Comparison of ENCODE assay signal across 9 mouse cellular contexts in the genomic region with DNA sequence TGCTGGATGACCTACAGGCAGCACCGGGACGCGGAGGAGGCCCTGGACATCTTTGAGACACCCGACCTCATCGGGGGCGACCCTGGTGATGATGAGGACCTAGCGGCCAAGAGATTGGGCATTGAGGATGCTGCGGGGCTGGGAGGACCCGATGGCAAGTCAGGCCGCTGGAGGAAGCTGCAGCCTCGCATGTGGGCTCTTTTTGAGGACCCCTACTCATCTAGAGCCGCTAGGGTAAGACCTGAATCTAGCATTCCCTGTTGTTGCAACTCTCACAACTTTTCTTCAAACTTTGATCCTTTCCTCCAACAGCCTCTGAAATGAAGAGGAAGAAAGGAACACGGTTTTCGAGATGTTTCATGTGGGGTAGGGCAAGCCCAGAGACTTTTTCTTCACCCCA. TPM values are rescaled to one million over a fixed set of nuclear protein-coding genes. Genes with fewer than 3 reads are reported as not detected.
DNase-seq lines count a peak whose midpoint lies in the region; ATAC-seq and TF ChIP-seq lines count a peak whose summit lies in the region.
"Had no signal": no experiment of that assay in that cellular context is flagged by ENCODE, and none has a peak within 500 bp of the region (broad histone marks: within the 10 kb centered on the region; RNA-seq: fewer than 3 reads in every experiment).

No protein-coding gene starts in this region.

- no peak; the same call in 1 of the 2 replicates for ATAC-seq in embryonic facial prominence, embryonic 14.5 days (ENCODE audit: low read depth)
- no peak for ATAC-seq in hindbrain, embryonic 16.5 days
- 0 out of 2 replicates have a peak, but pooled peaks have one; percentile 2 for ATAC-seq in midbrain, embryonic 15.5 days (replicated peaks)

- TF ChIP-seq CTCF in layer of hippocampus, adult 2 months (conservative IDR thresholded peaks at IDR 0.05): no peak

- peak overlapping the region; percentile 86; the same call in 1 of the 2 replicates for H3K27ac ChIP-seq in layer of hippocampus, adult 2 months
- H3K27ac ChIP-seq in embryonic facial prominence, embryonic 14.5 days (replicated peaks; ENCODE audit: low read depth, low read length): no peak overlapping the region
- no peak overlapping the region for H3K27ac ChIP-seq in hindbrain, embryonic 16.5 days (ENCODE audit: low read depth, low read length)
- H3K27ac ChIP-seq in midbrain, embryonic 15.5 days: no peak overlapping the region

- DNase-seq in layer of hippocampus, adult 2 months (ENCODE audit: low spot score in 2 of 2): no peak
- DNase-seq in layer of hippocampus, adult 8-10 months (ENCODE audit: low spot score in 2 of 2): no peak
- DNase-seq in embryonic facial prominence, embryonic 14.5 days (ENCODE audit: low spot score): no peak
- no peak for DNase-seq in natural killer cell, adult 2 months (ENCODE audit: low spot score in 2 of 2)
- DNase-seq in left cerebral cortex, postnatal 25 days (ENCODE audit: low spot score in 2 of 2): no peak
- no peak for DNase-seq in adrenal gland, adult 8-10 months

- H3K27me3 ChIP-seq in embryonic facial prominence, embryonic 14.5 days (replicated peaks; ENCODE audit: control insufficient read depth, insufficient read depth, low read length): peaks cover 43% of the 10 kb centered on the region
- H3K27me3 ChIP-seq in hindbrain, embryonic 16.5 days (replicated peaks; ENCODE audit: control insufficient read depth, insufficient read depth, low read length): peaks cover 3% of the 10 kb centered on the region; the same call in 1 of the 2 replicates
- H3K27me3 ChIP-seq in midbrain, embryonic 15.5 days (replicated peaks): peaks cover 12% of the 10 kb centered on the region; the same call in 1 of the 2 replicates

- intact Hi-C loops in left cerebral cortex, postnatal 25 days (cut with DNase I): no loop called here

- 9% methylated on average over 13 of the region's 14 CpGs for WGBS in embryonic facial prominence, embryonic 14.5 days
- WGBS in hindbrain, embryonic 16.5 days: 15% methylated on average over 14 of the region's 14 CpGs
- 14% methylated on average over 14 of the region's 14 CpGs for WGBS in midbrain, embryonic 15.5 days

- H3K4me2 ChIP-seq in embryonic facial prominence, embryonic 14.5 days (ENCODE audit: low read depth, low read length): peak overlapping the region; percentile 96
- H3K4me2 ChIP-seq in hindbrain, embryonic 16.5 days (ENCODE audit: low read length): peak overlapping the region; percentile 81
- peak overlapping the region; percentile 93 for H3K4me2 ChIP-seq in midbrain, embryonic 15.5 days

- H3K36me3 ChIP-seq in embryonic facial prominence, embryonic 14.5 days (ENCODE audit: control insufficient read depth, insufficient read depth, low read length): no peaks in the 10 kb centered on the region
- H3K36me3 ChIP-seq in hindbrain, embryonic 16.5 days (ENCODE audit: control insufficient read depth, insufficient read depth, low read length): no peaks in the 10 kb centered on the region
- no peaks in the 10 kb centered on the region for H3K36me3 ChIP-seq in midbrain, embryonic 15.5 days (replicated peaks)

- peak overlapping the region; percentile 72 for H3K4me3 ChIP-seq in layer of hippocampus, adult 2 months
- peak overlapping the region; percentile 52 for H3K4me3 ChIP-seq in embryonic facial prominence, embryonic 14.5 days (ENCODE audit: low read depth, low read length)
- H3K4me3 ChIP-seq in hindbrain, embryonic 16.5 days (ENCODE audit: low read length): peak overlapping the region; percentile 52
- H3K4me3 ChIP-seq in midbrain, embryonic 15.5 days: peak overlapping the region; percentile 68

- peak overlapping the region; percentile 46; the same call in 1 of the 2 replicates for H3K9ac ChIP-seq in embryonic facial prominence, embryonic 14.5 days (ENCODE audit: low read depth, low read length)
- peak overlapping the region; percentile 66 for H3K9ac ChIP-seq in hindbrain, embryonic 16.5 days (ENCODE audit: low read depth, low read length)
- H3K9ac ChIP-seq in midbrain, embryonic 15.5 days: peak overlapping the region; percentile 66

- H3K4me1 ChIP-seq in embryonic facial prominence, embryonic 14.5 days (ENCODE audit: control insufficient read depth, insufficient read depth, low read length): peaks cover 9% of the 10 kb centered on the region; the same call in 1 of the 2 replicates
- peaks cover 8% of the 10 kb centered on the region for H3K4me1 ChIP-seq in hindbrain, embryonic 16.5 days (ENCODE audit: control insufficient read depth, insufficient read depth, low read depth, low read length)
- peaks cover 21% of the 10 kb centered on the region for H3K4me1 ChIP-seq in midbrain, embryonic 15.5 days

- no peaks in the 10 kb centered on the region for H3K9me3 ChIP-seq in embryonic facial prominence, embryonic 14.5 days (ENCODE audit: control insufficient read depth, low read length)
- no peaks in the 10 kb centered on the region for H3K9me3 ChIP-seq in hindbrain, embryonic 16.5 days (ENCODE audit: control insufficient read depth, low read length)
- H3K9me3 ChIP-seq in midbrain, embryonic 15.5 days: no peaks in the 10 kb centered on the region

RNA-seq across cellular contexts. Expression of a gene that starts 1.2 kb away (rescaled TPM):
- total RNA-seq in layer of hippocampus, adult 2 months (2021): 10 to 100 TPM; 80.7 to 83.5 TPM
- 10 to 100 TPM; 68.2 to 90.2 (median 76.8) TPM for total RNA-seq in layer of hippocampus, adult 8-10 months (2022)
- 1.1 and 1.3 TPM in 2 replicates for polyA plus RNA-seq in embryonic facial prominence, embryonic 14.5 days (2014; fragmentation: Nextera tagmentation; extraction: Ambion mirVana)
- polyA plus RNA-seq in hindbrain, embryonic 16.5 days (2015; fragmentation: Nextera tagmentation; extraction: Ambion mirVana): 7.5 and 8.1 TPM in 2 replicates
- polyA plus RNA-seq in midbrain, embryonic 15.5 days (2015; fragmentation: Nextera tagmentation; extraction: Ambion mirVana): 6.1 and 7.8 TPM in 2 replicates
- total RNA-seq in left cerebral cortex, postnatal 25 days (2021): 10 to 100 TPM; 86.1 to 87.5 TPM
- under 1 TPM in 3 of 4 experiments, not detected in 1; 0.09 to 0.35 (median 0.10) TPM for total RNA-seq in adrenal gland, adult 8-10 months (2022)
- polyA plus RNA-seq: liver, adult 2 months had no signal

Comparison
In these comparisons a context has a peak if more than half of its experiments do, and no peak if none do; other contexts are left out.
1. RNA of a gene that starts 1.2 kb away (total RNA-seq): 86.1 to 87.5 TPM in left cerebral cortex, postnatal 25 days, 68.2 to 90.2 TPM in layer of hippocampus, adult 8-10 months and 80.7 to 83.5 TPM in layer of hippocampus, adult 2 months; 0.09 to 0.35 TPM in adrenal gland, adult 8-10 months; every median in the first group is over 10 times any median in the second.
2. Peak in every context shown above with its lines, with median percentiles within 50 percentile points of each other: H3K4me3 ChIP-seq, H3K4me2 ChIP-seq and H3K9ac ChIP-seq.